Mouse (Mus musculus) ES-Bruce4 (cell line): ENCODE results near the gene Tekt3.

Experiments used
- CTCF ChIP-seq: IDR thresholded peaks from one replicate; pipeline ENCODE4 v1.8.1; 2011; ENCODE audit warnings: low read depth, low read length
- EP300 ChIP-seq: IDR thresholded peaks from 2 replicates; pipeline ENCODE4 v1.6.1; 2011; ENCODE audit warnings: low read depth, low read length; ENCODE audit not compliant: insufficient read depth
- POLR2A ChIP-seq: IDR thresholded peaks from one replicate; pipeline ENCODE4 v1.8.1; 2011; ENCODE audit warnings: low read length; ENCODE audit not compliant: insufficient read depth

DNA sequence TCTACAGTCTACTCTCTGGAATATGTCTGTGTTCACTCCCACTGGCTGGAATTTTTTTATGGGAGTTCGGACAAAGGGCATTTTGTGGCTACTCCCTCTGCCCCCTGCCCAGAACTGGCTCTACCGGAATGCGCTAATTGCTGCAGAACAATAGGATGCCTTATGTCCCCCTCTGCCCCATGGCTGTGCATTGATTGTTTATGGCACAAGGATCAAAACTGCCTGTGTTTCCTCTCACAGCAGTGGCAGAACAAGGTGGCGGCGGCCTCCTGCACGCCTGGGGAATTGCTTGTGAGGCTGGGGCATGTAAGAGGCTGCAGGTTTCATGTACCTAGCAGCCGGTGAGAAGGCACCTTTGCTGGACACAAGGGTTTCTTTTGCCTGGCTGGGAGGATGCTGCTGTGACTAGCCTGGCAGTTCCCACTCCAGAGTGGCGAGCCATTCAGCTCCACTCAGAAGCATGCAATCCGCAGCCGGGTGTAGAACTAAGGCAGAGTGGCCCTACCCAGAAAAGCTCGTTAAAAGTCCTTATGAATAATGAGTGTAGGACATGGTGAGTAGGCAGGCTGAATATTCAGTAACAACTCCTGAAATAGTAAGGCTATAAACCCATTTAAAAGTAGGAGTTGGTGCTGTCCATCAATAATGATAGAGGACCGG lies 21.3 kb upstream of the Tekt3 start:
- no peak for TF ChIP-seq EP300
- TF ChIP-seq POLR2A, result no peak
- TF ChIP-seq CTCF, result no peak
